Mouse (Mus musculus): Measurements from ENCODE around the gene Lrch1. TPM values are rescaled to one million over a fixed set of nuclear protein-coding genes. Genes with fewer than 3 reads are reported as not detected.

The Lrch1 gene
- polyA plus RNA-seq, 1 experiment from 2014 or later, result 12.4 TPM

DNA sequence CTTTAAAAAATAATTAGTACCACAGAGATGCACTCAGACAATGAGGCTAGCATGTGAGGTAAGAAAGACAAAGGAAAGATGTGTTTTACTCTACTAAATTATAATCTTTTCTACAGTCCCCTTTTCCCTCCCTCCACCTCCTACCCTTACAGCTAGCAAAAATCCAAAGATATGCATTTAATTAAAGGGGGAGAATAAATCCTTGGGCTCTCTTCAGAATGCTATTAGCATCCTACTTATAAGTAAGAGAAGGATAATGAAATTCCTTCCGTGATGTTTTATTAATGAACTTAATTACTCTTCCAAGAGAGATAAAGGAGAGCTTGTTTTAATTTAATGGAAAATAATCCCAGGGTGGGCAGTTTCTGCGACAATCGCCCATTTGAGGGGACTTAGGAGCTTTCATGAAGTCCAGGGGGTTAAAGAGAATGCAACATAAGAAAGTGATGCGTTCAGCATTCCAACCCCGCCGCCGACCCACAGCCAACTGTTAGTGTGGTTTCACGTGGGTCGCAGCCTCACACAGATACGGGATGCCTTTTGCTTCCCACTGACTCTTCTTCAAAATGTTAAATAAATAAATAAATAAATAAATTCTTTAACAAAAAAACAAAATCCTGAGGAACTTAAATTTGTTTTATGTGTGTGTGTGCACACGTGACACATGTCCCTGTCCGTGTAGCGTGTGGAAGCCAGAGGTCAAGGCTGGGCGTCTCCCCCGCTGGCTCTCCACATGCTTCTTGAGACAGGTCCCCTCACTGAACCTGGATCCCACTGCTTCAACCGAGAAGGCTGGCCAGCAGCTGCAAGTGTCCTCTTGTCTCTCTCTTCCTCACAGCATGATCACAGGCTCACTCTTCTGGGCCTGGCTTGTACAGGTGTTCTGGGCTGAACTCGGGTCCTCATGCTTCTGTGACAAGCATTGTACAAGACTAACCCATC is 132.6 kb downstream of the Lrch1 start:
- Histone ChIP-seq H3K4me1 (ENCODE audit: control insufficient read depth, insufficient read depth, low read length) (no peaks in the 10 kb centered on the region), H3K4me3 (replicated peaks; ENCODE audit: low read length) (no peak overlapping the region), H3K9ac (ENCODE audit: low read length) (no peak overlapping the region), H3K9me3 (replicated peaks; ENCODE audit: control insufficient read depth, low read length) (no peaks in the 10 kb centered on the region), H3K4me2 (ENCODE audit: low read depth, low read length) (no peak overlapping the region), H3K27ac (ENCODE audit: low read length) (no peak overlapping the region), H3K36me3 (ENCODE audit: control insufficient read depth, insufficient read depth, low read length) (peaks cover 11% of the 10 kb centered on the region; the same call in 1 of the 2 replicates), H3K27me3 (ENCODE audit: control insufficient read depth, insufficient read depth, low read length) (no peaks in the 10 kb centered on the region)
- ATAC-seq (ENCODE audit: insufficient read depth, low FRiP score), result no peak
- 91% methylated on average over 17 of the region's 17 CpGs for WGBS

DNA sequence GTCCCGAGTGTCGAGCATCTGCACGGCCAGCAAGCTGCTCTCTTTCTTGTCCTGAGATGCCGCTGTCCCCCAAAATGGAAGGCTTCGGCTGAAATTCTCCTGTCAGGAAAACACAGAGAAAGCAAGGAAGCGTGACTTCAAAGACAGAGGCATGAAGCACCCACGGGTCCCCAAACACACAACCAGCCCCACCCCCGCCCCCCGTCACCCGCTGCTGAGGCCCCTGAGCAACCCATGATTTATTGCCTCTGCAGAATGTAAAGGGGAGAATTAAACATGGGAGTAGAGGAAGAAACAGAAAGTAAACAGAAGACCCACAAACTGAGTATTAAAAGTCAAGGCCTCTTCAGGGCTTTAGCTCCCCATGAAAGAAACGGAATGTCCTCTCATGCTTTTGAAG is 136.1 kb downstream of the Lrch1 start:
- Histone ChIP-seq H3K9me3 (replicated peaks; ENCODE audit: control insufficient read depth, low read length) (no peaks in the 10 kb centered on the region), H3K4me3 (replicated peaks; ENCODE audit: low read length) (no peak overlapping the region), H3K27ac (ENCODE audit: low read length) (no peak overlapping the region), H3K9ac (ENCODE audit: low read length) (no peak overlapping the region), H3K36me3 (ENCODE audit: control insufficient read depth, insufficient read depth, low read length) (peaks cover 13% of the 10 kb centered on the region; the same call in 1 of the 2 replicates), H3K4me1 (ENCODE audit: control insufficient read depth, insufficient read depth, low read length) (no peaks in the 10 kb centered on the region), H3K27me3 (ENCODE audit: control insufficient read depth, insufficient read depth, low read length) (no peaks in the 10 kb centered on the region), H3K4me2 (ENCODE audit: low read depth, low read length) (no peak overlapping the region)
- ATAC-seq (ENCODE audit: insufficient read depth, low FRiP score), result no peak
- 49% methylated on average over 11 of the region's 11 CpGs for WGBS

DNA sequence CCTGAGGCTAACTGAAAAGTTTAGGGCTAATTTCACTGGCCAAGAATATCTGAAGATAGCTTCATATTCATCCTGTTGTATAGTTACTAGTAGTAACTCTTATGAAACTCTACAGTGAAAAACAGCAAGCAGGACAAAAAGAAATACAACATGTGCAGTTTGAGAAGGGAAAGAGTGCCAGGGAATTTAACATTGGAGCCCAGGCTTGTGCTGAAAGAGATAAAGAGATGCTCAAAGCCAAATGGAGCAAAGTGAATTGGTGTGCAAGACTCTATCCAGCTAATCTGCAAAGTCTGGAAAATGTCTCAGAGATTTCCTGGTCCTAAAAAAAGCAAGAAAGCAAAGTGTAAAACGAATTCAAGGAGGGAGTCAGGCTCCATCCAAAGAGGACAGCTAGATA is 145.7 kb downstream of the Lrch1 start:
- WGBS, result 71% methylated on average over 1 of the region's 1 CpGs

DNA sequence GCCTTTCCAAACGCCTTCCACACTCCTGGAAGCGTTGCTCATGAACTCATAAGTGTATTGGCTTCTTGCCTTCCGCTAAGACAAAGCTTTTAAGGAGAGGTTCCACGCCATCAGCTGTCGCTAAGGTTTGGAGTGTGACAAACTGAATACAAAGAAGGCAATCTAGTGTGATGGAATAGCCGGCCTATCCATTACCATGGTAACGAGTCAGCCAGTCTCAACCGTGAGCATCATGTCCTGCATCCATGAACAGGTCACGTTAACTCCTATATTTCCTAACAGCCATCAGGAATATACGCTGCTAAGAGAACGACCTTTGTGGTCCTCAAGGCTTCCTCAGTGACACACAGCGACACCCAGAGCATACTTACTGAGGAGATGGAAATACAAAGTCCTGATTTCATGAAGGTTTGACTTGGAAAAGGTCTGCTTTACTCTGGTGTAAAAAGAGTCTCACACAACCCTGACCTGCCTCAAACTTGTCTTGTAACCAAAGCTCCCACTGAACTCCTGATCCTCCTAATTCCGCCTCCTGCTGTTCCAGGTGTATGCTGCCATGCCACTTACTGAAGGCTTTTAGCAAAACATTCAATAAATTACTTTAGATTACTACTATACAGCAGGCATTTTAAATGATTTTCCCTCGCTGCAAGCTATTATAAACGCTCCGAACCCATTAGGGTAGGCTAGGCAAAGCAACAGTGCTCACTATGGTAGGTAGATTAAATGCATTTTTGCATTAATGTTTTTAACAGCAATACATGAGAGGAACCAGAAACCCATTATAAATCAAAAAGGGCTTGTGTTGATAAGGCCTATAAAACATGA is 149.4 kb downstream of the Lrch1 start:
- no peaks in the 10 kb centered on the region for H3K27me3 ChIP-seq (ENCODE audit: control insufficient read depth, insufficient read depth, low read length)
- WGBS, result 79% methylated on average over 16 of the region's 16 CpGs
- H3K4me1 ChIP-seq (ENCODE audit: control insufficient read depth, insufficient read depth, low read length), result no peaks in the 10 kb centered on the region
- H3K27ac ChIP-seq (ENCODE audit: low read length), result no peak overlapping the region
- H3K36me3 ChIP-seq (ENCODE audit: control insufficient read depth, insufficient read depth, low read length), result peaks cover 17% of the 10 kb centered on the region
- 0 out of 2 replicates have a peak, but pooled peaks cover 3% of the 10 kb centered on the region for H3K9me3 ChIP-seq (replicated peaks; ENCODE audit: control insufficient read depth, low read length)
- no peak overlapping the region for H3K4me3 ChIP-seq (replicated peaks; ENCODE audit: low read length)
- no peak for ATAC-seq (ENCODE audit: insufficient read depth, low FRiP score)
- no peak overlapping the region for H3K9ac ChIP-seq (ENCODE audit: low read length)
- H3K4me2 ChIP-seq (ENCODE audit: low read depth, low read length), result no peak overlapping the region

More for the DNA sequence above, 145.7 kb downstream of the Lrch1 start:
- Histone ChIP-seq H3K4me2 (ENCODE audit: low read depth, low read length) (no peak overlapping the region), H3K27ac (ENCODE audit: low read length) (no peak overlapping the region), H3K4me3 (replicated peaks; ENCODE audit: low read length) (no peak overlapping the region), H3K9ac (ENCODE audit: low read length) (no peak overlapping the region), H3K36me3 (ENCODE audit: control insufficient read depth, insufficient read depth, low read length) (peaks cover 26% of the 10 kb centered on the region), H3K4me1 (ENCODE audit: control insufficient read depth, insufficient read depth, low read length) (no peaks in the 10 kb centered on the region), H3K27me3 (ENCODE audit: control insufficient read depth, insufficient read depth, low read length) (no peaks in the 10 kb centered on the region), H3K9me3 (replicated peaks; ENCODE audit: control insufficient read depth, low read length) (0 out of 2 replicates have a peak, but pooled peaks cover 3% of the 10 kb centered on the region)
- ATAC-seq (ENCODE audit: insufficient read depth, low FRiP score), result no peak

DNA sequence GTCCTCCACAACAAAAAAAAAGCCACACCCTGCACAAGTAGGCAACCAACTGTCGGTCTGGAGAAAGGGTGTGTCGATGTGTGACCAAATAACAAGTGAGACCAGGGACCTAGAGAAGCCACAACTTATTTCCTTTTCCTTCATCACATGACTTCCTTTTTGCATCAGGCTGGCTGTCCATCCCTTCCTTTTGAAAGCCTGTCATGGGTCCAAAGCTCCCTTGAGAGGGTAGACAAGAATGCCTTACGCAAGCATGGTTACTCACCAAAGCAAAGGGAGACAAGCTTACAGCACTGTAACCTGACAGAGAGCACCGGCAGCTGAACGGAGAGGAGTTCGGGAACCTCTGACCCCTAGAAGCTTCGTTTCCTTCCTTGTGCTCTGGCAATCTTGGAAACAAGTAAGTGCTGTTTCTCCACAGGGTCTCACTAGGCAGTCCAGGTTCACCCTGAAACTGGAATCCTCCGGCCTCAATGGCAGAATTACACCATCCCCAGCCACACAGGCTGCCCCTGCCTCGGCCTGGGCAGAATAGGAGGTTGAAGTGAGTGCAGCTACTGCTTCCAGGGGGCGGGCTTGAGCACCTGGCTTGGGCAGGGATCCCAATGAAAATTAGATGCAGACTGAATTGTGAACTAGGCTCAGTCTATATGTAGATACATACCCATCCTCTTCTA is 150.2 kb downstream of the Lrch1 start:
- Histone ChIP-seq H3K27me3 (ENCODE audit: control insufficient read depth, insufficient read depth, low read length) (no peaks in the 10 kb centered on the region), H3K9me3 (replicated peaks; ENCODE audit: control insufficient read depth, low read length) (0 out of 2 replicates have a peak, but pooled peaks cover 3% of the 10 kb centered on the region), H3K9ac (ENCODE audit: low read length) (no peak overlapping the region), H3K36me3 (ENCODE audit: control insufficient read depth, insufficient read depth, low read length) (peaks cover 17% of the 10 kb centered on the region), H3K4me3 (replicated peaks; ENCODE audit: low read length) (no peak overlapping the region), H3K27ac (ENCODE audit: low read length) (no peak overlapping the region), H3K4me1 (ENCODE audit: control insufficient read depth, insufficient read depth, low read length) (no peaks in the 10 kb centered on the region), H3K4me2 (ENCODE audit: low read depth, low read length) (no peak overlapping the region)
- 74% methylated on average over 10 of the region's 10 CpGs for WGBS
- ATAC-seq (ENCODE audit: insufficient read depth, low FRiP score), result no peak

DNA sequence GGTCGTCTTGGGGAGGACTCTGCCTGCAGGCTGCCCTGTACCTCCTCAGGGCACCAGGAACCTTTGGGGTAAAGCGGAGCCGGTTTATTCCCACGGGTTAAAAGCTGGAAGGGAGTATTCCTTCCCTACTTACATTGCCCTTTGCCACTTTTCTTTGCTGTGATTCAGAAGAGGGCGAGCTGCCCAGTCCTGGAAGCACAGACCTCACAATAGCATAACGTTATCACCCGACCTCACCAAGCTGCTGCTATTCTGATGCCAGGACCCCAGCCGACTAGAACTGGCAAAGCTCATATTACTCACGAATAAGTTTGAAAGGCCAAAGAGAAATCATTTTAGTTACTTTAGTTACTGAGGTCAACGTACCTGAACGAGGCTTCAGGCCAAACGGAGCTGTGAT is 152.7 kb downstream of the Lrch1 start:
- no peak for ATAC-seq (ENCODE audit: insufficient read depth, low FRiP score)
- Histone ChIP-seq H3K9ac (ENCODE audit: low read length) (no peak overlapping the region), H3K9me3 (replicated peaks; ENCODE audit: control insufficient read depth, low read length) (no peaks in the 10 kb centered on the region), H3K27me3 (ENCODE audit: control insufficient read depth, insufficient read depth, low read length) (no peaks in the 10 kb centered on the region), H3K27ac (ENCODE audit: low read length) (no peak overlapping the region), H3K36me3 (ENCODE audit: control insufficient read depth, insufficient read depth, low read length) (no peaks in the 10 kb centered on the region; the same call in 1 of the 2 replicates), H3K4me2 (ENCODE audit: low read depth, low read length) (no peak overlapping the region), H3K4me1 (ENCODE audit: control insufficient read depth, insufficient read depth, low read length) (no peaks in the 10 kb centered on the region), H3K4me3 (replicated peaks; ENCODE audit: low read length) (no peak overlapping the region)
- 58% methylated on average over 12 of the region's 12 CpGs for WGBS

DNA sequence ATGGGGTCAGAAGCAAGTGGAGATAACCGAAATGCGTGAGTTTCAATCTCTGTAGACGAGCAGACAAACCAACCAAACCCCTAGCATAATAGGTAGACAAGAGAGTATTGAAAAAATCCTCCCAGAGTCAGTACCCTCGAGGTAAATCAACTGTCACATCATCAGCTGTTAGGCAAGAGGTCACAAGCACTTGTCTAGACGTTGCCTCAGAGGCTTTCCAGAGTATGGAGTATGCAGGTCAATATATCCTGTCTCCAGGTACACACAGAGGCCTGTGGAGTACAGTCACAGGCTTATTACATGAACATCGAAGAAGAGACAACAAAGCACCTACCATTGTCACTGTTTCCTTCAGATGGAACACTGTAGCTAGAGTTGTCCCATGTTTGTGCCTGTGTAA is 154.9 kb downstream of the Lrch1 start:
- WGBS, result 76% methylated on average over 6 of the region's 6 CpGs
- Histone ChIP-seq H3K9ac (ENCODE audit: low read length) (no peak overlapping the region), H3K27me3 (ENCODE audit: control insufficient read depth, insufficient read depth, low read length) (no peaks in the 10 kb centered on the region), H3K4me3 (replicated peaks; ENCODE audit: low read length) (no peak overlapping the region), H3K4me1 (ENCODE audit: control insufficient read depth, insufficient read depth, low read length) (no peaks in the 10 kb centered on the region), H3K9me3 (replicated peaks; ENCODE audit: control insufficient read depth, low read length) (no peaks in the 10 kb centered on the region), H3K36me3 (ENCODE audit: control insufficient read depth, insufficient read depth, low read length) (no peaks in the 10 kb centered on the region; the same call in 1 of the 2 replicates), H3K27ac (ENCODE audit: low read length) (no peak overlapping the region), H3K4me2 (ENCODE audit: low read depth, low read length) (no peak overlapping the region)
- no peak for ATAC-seq (ENCODE audit: insufficient read depth, low FRiP score)

DNA sequence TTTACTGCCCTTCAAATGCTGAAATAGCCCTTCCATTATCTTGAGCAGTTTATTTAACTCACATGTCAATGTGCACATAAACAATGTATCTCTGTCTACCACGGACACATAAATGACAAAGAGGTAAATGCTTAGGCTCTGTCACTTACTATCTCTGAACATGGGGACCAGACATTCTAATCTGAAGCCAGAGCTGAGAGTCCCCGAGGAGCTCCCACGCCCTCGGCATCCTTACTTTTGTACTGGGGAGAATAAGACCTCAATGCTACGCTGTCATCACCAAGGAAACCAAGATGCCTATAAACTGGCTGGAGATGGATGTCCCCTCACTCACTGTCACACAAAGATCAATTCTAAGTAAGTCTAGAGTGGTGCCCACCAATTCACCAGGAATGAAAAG is 157.1 kb downstream of the Lrch1 start:
- WGBS, result 63% methylated on average over 5 of the region's 5 CpGs
- H3K36me3 ChIP-seq (ENCODE audit: control insufficient read depth, insufficient read depth, low read length), result no peaks in the 10 kb centered on the region; the same call in none of the 2 replicates
- H3K4me2 ChIP-seq (ENCODE audit: low read depth, low read length), result no peak overlapping the region
- H3K4me1 ChIP-seq (ENCODE audit: control insufficient read depth, insufficient read depth, low read length), result no peaks in the 10 kb centered on the region
- no peak overlapping the region for H3K9ac ChIP-seq (ENCODE audit: low read length)
- ATAC-seq (ENCODE audit: insufficient read depth, low FRiP score), result no peak
- H3K4me3 ChIP-seq (replicated peaks; ENCODE audit: low read length), result no peak overlapping the region
- H3K27me3 ChIP-seq (ENCODE audit: control insufficient read depth, insufficient read depth, low read length), result no peaks in the 10 kb centered on the region
- no peaks in the 10 kb centered on the region for H3K9me3 ChIP-seq (replicated peaks; ENCODE audit: control insufficient read depth, low read length)
- no peak overlapping the region for H3K27ac ChIP-seq (ENCODE audit: low read length)
